Mouse (Mus musculus) ES-E14 (cell line): ENCODE data around the gene Akap5.
A peak's percentile ranks its signal among the peaks of the same experiment; 100 is the strongest.

ENCODE experiments used
- CHD2 ChIP-seq: IDR thresholded peaks from 2 replicates; pipeline ENCODE4 v1.6.1; 2014; ENCODE audit warnings: mild to moderate bottlenecking, low read depth, low read length, inconsistent platforms
- HCFC1 ChIP-seq: IDR thresholded peaks from 2 replicates; pipeline ENCODE4 v1.6.1; 2012; ENCODE audit warnings: low read length, inconsistent platforms, borderline replicate concordance; ENCODE audit not compliant: insufficient read depth
- MAFK ChIP-seq: IDR thresholded peaks from 2 replicates; pipeline ENCODE4 v1.6.1; 2014; ENCODE audit warnings: mild to moderate bottlenecking, low read depth, low read length, inconsistent platforms; ENCODE audit not compliant: insufficient read depth

DNA sequence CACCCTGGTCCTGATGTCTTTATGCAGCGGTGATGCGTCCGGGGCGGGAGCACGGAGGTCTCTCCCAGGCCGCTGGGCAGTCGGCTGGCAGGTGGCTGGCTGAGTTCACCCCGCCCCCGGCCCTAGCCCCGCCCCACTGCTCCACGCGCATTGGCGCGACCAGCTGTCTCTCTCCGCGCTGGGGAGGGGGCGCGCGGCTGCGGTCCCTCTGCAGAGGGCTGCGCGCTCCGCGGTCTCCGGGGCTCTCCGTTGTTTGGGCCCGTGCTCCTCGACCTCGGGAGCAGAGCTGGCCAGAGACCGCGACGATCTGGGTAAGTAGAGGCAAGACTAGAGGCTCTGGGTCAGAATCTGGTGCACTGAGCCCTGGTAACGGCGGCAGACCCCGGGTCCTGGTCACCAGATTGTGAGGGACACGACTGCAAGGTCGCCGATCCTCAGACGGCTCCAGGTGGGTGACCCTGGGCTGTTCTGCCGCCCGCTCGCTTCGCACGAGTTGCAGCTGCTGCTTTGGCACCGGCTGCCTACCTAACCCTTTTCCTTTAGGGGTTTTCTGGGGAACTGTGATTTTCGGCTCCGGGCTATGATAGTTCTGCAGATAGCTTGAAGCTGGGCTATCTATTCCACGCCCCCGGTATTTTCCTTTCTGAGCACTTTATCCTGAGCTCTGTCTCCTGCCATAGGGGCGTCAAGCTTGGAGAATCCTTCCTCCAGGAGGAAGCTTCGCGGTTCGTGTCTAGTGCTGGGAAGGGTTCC is at the start of gene Akap5:
- TF ChIP-seq CHD2 (no peak), HCFC1 (0 out of 2 replicates have a peak, but pooled peaks have one; percentile 13), MAFK (no peak)
